Mouse (Mus musculus): ENCODE measurements at regions not wholly inside any gene's neighbourhood (a gene's known extent, or its start where the extent isn't known, plus 50 kb on each side); places are given as distances from the start of the nearest gene placed in this dataset.

GRCm38 (mm10) chr8:12187366-12187765 is 91.3 kb upstream of the A230072I06Rik start:
- Histone ChIP-seq H3K27ac (ENCODE audit: control insufficient read depth, low read depth, low read length) (no peak overlapping the region), H3K27me3 (ENCODE audit: control insufficient read depth in 1 of 2, insufficient read depth in 2 of 2, low read length in 2 of 2) (no peaks in the 10 kb centered on the region), H3K4me3 (ENCODE audit: control insufficient read depth in 1 of 2, insufficient read depth in 1 of 2, low read depth in 2 of 2, low read length in 2 of 2) (no peak overlapping the region), H3K79me2 (ENCODE audit: control insufficient read depth, insufficient read depth, low read length, poor library complexity) (no peaks in the 10 kb centered on the region), H3K4me1 (ENCODE audit: control insufficient read depth in 1 of 2, insufficient read depth in 2 of 2, low read length in 2 of 2) (no peaks in the 10 kb centered on the region), H3K9me3 (replicated peaks; ENCODE audit: insufficient read depth, low read length) (no peaks in the 10 kb centered on the region), H3K9ac (ENCODE audit: control insufficient read depth, low read depth, low read length, poor library complexity, severe bottlenecking) (no peak overlapping the region), H3K36me3 (ENCODE audit: control insufficient read depth in 1 of 2, insufficient read depth in 2 of 2, low read length in 2 of 2) (no peaks in the 10 kb centered on the region)
- TF ChIP-seq POLR2AphosphoS5 (IDR thresholded peaks at IDR 0.05; ENCODE audit: borderline replicate concordance, low read depth, low read length) (peak; percentile 90; the same call in 1 of the 2 replicates), RAD21 (IDR thresholded peaks at IDR 0.05; ENCODE audit: low read depth, low read length) (no peak)
- no peak for DNase-seq (ENCODE audit: low read depth, low spot score)

DNA sequence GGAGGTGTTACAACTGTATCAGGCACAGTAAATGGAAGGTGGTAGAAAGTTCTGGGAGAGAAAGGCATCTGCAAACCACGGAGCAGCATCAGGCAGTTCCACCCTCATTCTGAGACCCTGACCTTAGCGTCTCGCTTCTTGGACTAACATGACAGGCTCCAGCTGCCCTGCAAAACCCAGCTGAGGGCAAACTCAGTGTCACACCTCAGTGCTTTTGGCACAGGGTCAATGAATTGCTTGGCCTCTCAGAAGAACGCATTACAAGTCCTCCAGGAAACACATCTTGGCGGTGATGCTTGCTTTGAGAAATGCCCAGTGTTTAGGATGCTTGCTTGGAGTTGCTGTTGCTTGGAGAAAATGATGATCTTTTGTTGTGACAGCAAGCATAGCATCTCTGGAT is 90.2 kb upstream of the A230072I06Rik start:
- no peaks in the 10 kb centered on the region for H3K36me3 ChIP-seq (ENCODE audit: control insufficient read depth in 1 of 2, insufficient read depth in 2 of 2, low read length in 2 of 2)
- H3K9me3 ChIP-seq (replicated peaks; ENCODE audit: insufficient read depth, low read length), result no peaks in the 10 kb centered on the region
- H3K79me2 ChIP-seq (ENCODE audit: control insufficient read depth, insufficient read depth, low read length, poor library complexity), result no peaks in the 10 kb centered on the region
- H3K27me3 ChIP-seq (ENCODE audit: control insufficient read depth in 1 of 2, insufficient read depth in 2 of 2, low read length in 2 of 2), result no peaks in the 10 kb centered on the region
- no peak overlapping the region for H3K27ac ChIP-seq (ENCODE audit: control insufficient read depth, low read depth, low read length)
- no peak for DNase-seq (ENCODE audit: low read depth, low spot score)
- no peak overlapping the region for H3K4me3 ChIP-seq (ENCODE audit: control insufficient read depth in 1 of 2, insufficient read depth in 1 of 2, low read depth in 2 of 2, low read length in 2 of 2)
- no peak for TF ChIP-seq ETS1 (IDR thresholded peaks at IDR 0.05; ENCODE audit: low read depth, low read length)
- no peak for TF ChIP-seq ZKSCAN1 (IDR thresholded peaks at IDR 0.05; ENCODE audit: low read depth, low read length)
- no peak for TF ChIP-seq GABPA (IDR thresholded peaks at IDR 0.05; ENCODE audit: low read depth, low read length)
- no peak for TF ChIP-seq TBP (IDR thresholded peaks at IDR 0.05; ENCODE audit: low read depth, low read length)
- TF ChIP-seq GATA1 (IDR thresholded peaks at IDR 0.05; ENCODE audit: low read depth, low read length), result no peak
- TF ChIP-seq POLR2AphosphoS5 (IDR thresholded peaks at IDR 0.05; ENCODE audit: borderline replicate concordance, low read depth, low read length), result no peak
- TF ChIP-seq POLR2AphosphoS2 (IDR thresholded peaks at IDR 0.05; ENCODE audit: low read length), result no peak
- TF ChIP-seq CHD1 (IDR thresholded peaks at IDR 0.05; ENCODE audit: low read depth, low read length), result no peak
- TF ChIP-seq KAT2A (conservative IDR thresholded peaks at IDR 0.05; ENCODE audit: low read depth, low read length), result no peak
- no peak for TF ChIP-seq NRF1 (IDR thresholded peaks at IDR 0.05; ENCODE audit: insufficient read depth, low read depth, low read length, poor library complexity, severe bottlenecking)
- H3K9ac ChIP-seq (ENCODE audit: control insufficient read depth, low read depth, low read length, poor library complexity, severe bottlenecking), result no peak overlapping the region
- H3K4me1 ChIP-seq (ENCODE audit: control insufficient read depth in 1 of 2, insufficient read depth in 2 of 2, low read length in 2 of 2), result no peaks in the 10 kb centered on the region

DNA sequence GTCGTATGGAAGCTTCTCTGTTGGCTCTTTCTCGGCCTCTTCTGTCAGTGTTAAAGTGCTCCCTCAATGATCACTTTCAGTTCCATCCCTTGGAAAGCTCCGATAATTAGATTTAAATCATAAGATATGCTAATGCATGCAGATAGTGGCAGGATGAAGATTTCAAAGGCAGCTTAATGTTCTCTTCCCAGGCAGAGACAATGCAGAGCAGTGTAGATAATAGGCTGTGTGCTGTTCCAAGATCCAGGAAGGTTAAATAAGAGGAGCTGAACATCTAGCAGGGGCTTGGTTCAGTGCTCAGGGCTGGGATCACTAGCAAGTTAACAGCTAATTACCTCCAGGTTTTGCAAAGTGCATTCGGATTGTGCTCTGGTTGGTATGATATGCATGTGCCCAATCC is 89.7 kb upstream of the A230072I06Rik start:
- TF ChIP-seq MXI1 (IDR thresholded peaks at IDR 0.05; ENCODE audit: low read depth, low read length) (no peak), KAT2A (conservative IDR thresholded peaks at IDR 0.05; ENCODE audit: low read depth, low read length) (no peak), NRF1 (IDR thresholded peaks at IDR 0.05; ENCODE audit: insufficient read depth, low read depth, low read length, poor library complexity, severe bottlenecking) (no peak), BHLHE40 (IDR thresholded peaks at IDR 0.05; ENCODE audit: borderline replicate concordance, low read depth, low read length) (no peak), ZMIZ1 (IDR thresholded peaks at IDR 0.05; ENCODE audit: low read depth, low read length) (no peak), POLR2A (IDR thresholded peaks at IDR 0.05; ENCODE audit: control insufficient read depth in 1 of 2, insufficient read depth in 1 of 2, low read depth in 1 of 2, low read length in 2 of 2, poor library complexity in 1 of 2) (no peak), CTCF (IDR thresholded peaks at IDR 0.05 in 2 of 3, conservative IDR thresholded peaks at IDR 0.05 in 1 of 3; ENCODE audit: control insufficient read depth in 1 of 3, insufficient read depth in 1 of 3, low read depth in 2 of 3, low read length in 3 of 3, poor library complexity in 1 of 3, severe bottlenecking in 1 of 3) (no peak), POLR2AphosphoS5 (IDR thresholded peaks at IDR 0.05; ENCODE audit: borderline replicate concordance, low read depth, low read length) (no peak), MAFK (IDR thresholded peaks at IDR 0.05; ENCODE audit: borderline replicate concordance, low read depth, low read length) (no peak), USF1 (IDR thresholded peaks at IDR 0.05; ENCODE audit: low read depth, low read length) (no peak), SMC3 (IDR thresholded peaks at IDR 0.05; ENCODE audit: low read depth, low read length) (no peak), EP300 (IDR thresholded peaks at IDR 0.05; ENCODE audit: low read depth in 1 of 2, low read length in 2 of 2) (no peak), ZKSCAN1 (IDR thresholded peaks at IDR 0.05; ENCODE audit: low read depth, low read length) (no peak), SIN3A (IDR thresholded peaks at IDR 0.05; ENCODE audit: low read length) (no peak), RCOR1 (IDR thresholded peaks at IDR 0.05; ENCODE audit: low read depth, low read length) (no peak), ELF1 (IDR thresholded peaks at IDR 0.05; ENCODE audit: low read depth, low read length) (no peak), NELFE (IDR thresholded peaks at IDR 0.05; ENCODE audit: low read depth, low read length) (no peak)
- DNase-seq (ENCODE audit: low read depth, low spot score), result no peak
- H3K9ac ChIP-seq (ENCODE audit: control insufficient read depth, low read depth, low read length, poor library complexity, severe bottlenecking), result no peak overlapping the region

More for the DNA sequence above, 89.7 kb upstream of the A230072I06Rik start:
- Histone ChIP-seq H3K4me3 (ENCODE audit: control insufficient read depth in 1 of 2, insufficient read depth in 1 of 2, low read depth in 2 of 2, low read length in 2 of 2) (no peak overlapping the region), H3K27ac (ENCODE audit: control insufficient read depth, low read depth, low read length) (no peak overlapping the region), H3K36me3 (ENCODE audit: control insufficient read depth in 1 of 2, insufficient read depth in 2 of 2, low read length in 2 of 2) (no peaks in the 10 kb centered on the region), H3K4me1 (ENCODE audit: control insufficient read depth in 1 of 2, insufficient read depth in 2 of 2, low read length in 2 of 2) (no peaks in the 10 kb centered on the region), H3K79me2 (ENCODE audit: control insufficient read depth, insufficient read depth, low read length, poor library complexity) (no peaks in the 10 kb centered on the region), H3K27me3 (ENCODE audit: control insufficient read depth in 1 of 2, insufficient read depth in 2 of 2, low read length in 2 of 2) (no peaks in the 10 kb centered on the region), H3K9me3 (replicated peaks; ENCODE audit: insufficient read depth, low read length) (no peaks in the 10 kb centered on the region)

Measured in MEL (cell line).